Mouse (Mus musculus) liver, embryonic 12.5 days (tissue): ENCODE measurements around the gene Arhgap29. TPM values are rescaled to one million over a fixed set of nuclear protein-coding genes. Genes with fewer than 3 reads are reported as not detected.

Experiments used
- ATAC-seq: fragments of 200-750 bp; cut with Nextera tagmentation; 2 replicates; pipeline ENCODE4 v1.8.0; 2017; ENCODE audit warnings: moderate number of reproducible peaks, mild to moderate bottlenecking, moderate library complexity
- H3K27ac ChIP-seq: fragments of 300-500 bp; sonication (generic); 2 replicates; pipeline ENCODE4 v1.5.1; 2016; ENCODE audit warnings: mild to moderate bottlenecking
- H3K27me3 ChIP-seq: fragments of 300-500 bp; sonication (generic); replicated peaks from 2 replicates; pipeline ENCODE4 v1.6.1; 2016; ENCODE audit warnings: mild to moderate bottlenecking, moderate library complexity
- H3K36me3 ChIP-seq: fragments of 300-500 bp; sonication (generic); 2 replicates; pipeline ENCODE4 v1.6.1; 2016; ENCODE audit warnings: mild to moderate bottlenecking, moderate library complexity
- H3K4me1 ChIP-seq: fragments of 300-500 bp; sonication (generic); 2 replicates; pipeline ENCODE4 v1.6.1; 2016
- H3K4me2 ChIP-seq: fragments of 300-500 bp; sonication (generic); 2 replicates; pipeline ENCODE4 v1.6.1; 2016; ENCODE audit warnings: mild to moderate bottlenecking, moderate library complexity
- H3K4me3 ChIP-seq: fragments of 300-500 bp; sonication (generic); 2 replicates; pipeline ENCODE4 v1.5.1; 2016; ENCODE audit warnings: mild to moderate bottlenecking, moderate library complexity
- H3K9ac ChIP-seq: fragments of 300-500 bp; sonication (generic); 2 replicates; pipeline ENCODE4 v1.6.1; 2016; ENCODE audit warnings: mild to moderate bottlenecking, moderate library complexity
- H3K9me3 ChIP-seq: fragments of 300-500 bp; sonication (generic); replicated peaks from 2 replicates; pipeline ENCODE4 v1.6.1; 2016; ENCODE audit warnings: mild to moderate bottlenecking, moderate library complexity
- WGBS: fragments of 180-500 bp; shearing (Covaris S2); methylation state at CpG from one replicate; pipeline ENCODE4 v1.1.7; 2016; ENCODE audit not compliant: insufficient replicate concordance; 5-methylcytosine and 5-hydroxymethylcytosine counted together
- polyA plus RNA-seq: library from polyadenylated mRNA; unstranded; fragments of >200 nt; fragmentation: Nextera tagmentation; extraction: Ambion mirVana; gene quantifications from 2 replicates; pipeline ENCODE4 v1.2.1, GENCODE M21; 2016

The Arhgap29 gene
- polyA plus RNA-seq, 1 experiment from 2014 or later = 11.2 TPM

- 58% methylated on average over 7 of the region's 7 CpGs for WGBS
- H3K4me2 ChIP-seq = peak overlapping the region; percentile 55; the same call in 1 of the 2 replicates
- no peak overlapping the region for H3K27ac ChIP-seq
- no peak overlapping the region for H3K4me3 ChIP-seq
- no peak overlapping the region for H3K9ac ChIP-seq
- no peak for ATAC-seq
- H3K36me3 ChIP-seq = no peaks in the 10 kb centered on the region
- H3K9me3 ChIP-seq = no peaks in the 10 kb centered on the region
- H3K4me1 ChIP-seq = peaks cover 24% of the 10 kb centered on the region
- H3K27me3 ChIP-seq = peaks cover under 1% of the 10 kb centered on the region; the same call in 1 of the 2 replicates
Observed at GRCm38 (mm10) chr3:121917658-121918057, 34.7 kb upstream of the Arhgap29 start.

- Histone ChIP-seq H3K36me3 (no peaks in the 10 kb centered on the region), H3K27ac (no peak overlapping the region), H3K4me3 (no peak overlapping the region), H3K27me3 (no peaks in the 10 kb centered on the region), H3K9ac (no peak overlapping the region), H3K9me3 (no peaks in the 10 kb centered on the region), H3K4me2 (no peak overlapping the region), H3K4me1 (peaks cover 21% of the 10 kb centered on the region)
- no peak for ATAC-seq
- 77% methylated on average over 5 of the region's 5 CpGs for WGBS
Observed at GRCm38 (mm10) chr3:121919961-121920360, 32.4 kb upstream of the Arhgap29 start.

- no peaks in the 10 kb centered on the region for H3K36me3 ChIP-seq
- no peak overlapping the region for H3K27ac ChIP-seq
- H3K9ac ChIP-seq = no peak overlapping the region
- ATAC-seq = no peak
- H3K27me3 ChIP-seq = no peaks in the 10 kb centered on the region
- WGBS = 67% methylated on average over 3 of the region's 3 CpGs
- peaks cover 19% of the 10 kb centered on the region for H3K4me1 ChIP-seq
- H3K9me3 ChIP-seq = no peaks in the 10 kb centered on the region
- no peak overlapping the region for H3K4me3 ChIP-seq
- no peak overlapping the region for H3K4me2 ChIP-seq
Observed at GRCm38 (mm10) chr3:121920769-121921168, 31.6 kb upstream of the Arhgap29 start.

GRCm38 (mm10) chr3:121924768-121925486 lies 27.4 kb upstream of the Arhgap29 start:
- no peak overlapping the region for H3K4me3 ChIP-seq
- H3K36me3 ChIP-seq = no peaks in the 10 kb centered on the region
- H3K27ac ChIP-seq = no peak overlapping the region
- 66% methylated on average over 11 of the region's 11 CpGs for WGBS
- H3K4me2 ChIP-seq = no peak overlapping the region
- no peak overlapping the region for H3K9ac ChIP-seq
- no peak for ATAC-seq
- H3K4me1 ChIP-seq = no peaks in the 10 kb centered on the region
- H3K27me3 ChIP-seq = no peaks in the 10 kb centered on the region; the same call in 1 of the 2 replicates
- no peaks in the 10 kb centered on the region for H3K9me3 ChIP-seq

- Histone ChIP-seq H3K9ac (no peak overlapping the region), H3K36me3 (no peaks in the 10 kb centered on the region), H3K4me1 (no peaks in the 10 kb centered on the region), H3K27me3 (no peaks in the 10 kb centered on the region; the same call in 1 of the 2 replicates), H3K4me3 (no peak overlapping the region), H3K4me2 (no peak overlapping the region), H3K27ac (no peak overlapping the region), H3K9me3 (no peaks in the 10 kb centered on the region)
- WGBS = 66% methylated on average over 3 of the region's 3 CpGs
- ATAC-seq = no peak
Observed at GRCm38 (mm10) chr3:121927601-121928000, 24.7 kb upstream of the Arhgap29 start.

GRCm38 (mm10) chr3:121932815-121933214 lies 19.5 kb upstream of the Arhgap29 start:
- no peak overlapping the region for H3K4me2 ChIP-seq
- ATAC-seq = no peak
- no peak overlapping the region for H3K27ac ChIP-seq
- H3K9me3 ChIP-seq = no peaks in the 10 kb centered on the region
- H3K9ac ChIP-seq = no peak overlapping the region
- H3K36me3 ChIP-seq = no peaks in the 10 kb centered on the region
- no peak overlapping the region for H3K4me3 ChIP-seq
- WGBS = 65% methylated on average over 4 of the region's 4 CpGs
- no peaks in the 10 kb centered on the region; the same call in 1 of the 2 replicates for H3K4me1 ChIP-seq
- no peaks in the 10 kb centered on the region for H3K27me3 ChIP-seq

- H3K9ac ChIP-seq = no peak overlapping the region
- no peak overlapping the region for H3K4me2 ChIP-seq
- no peaks in the 10 kb centered on the region for H3K9me3 ChIP-seq
- no peak overlapping the region for H3K27ac ChIP-seq
- H3K27me3 ChIP-seq = no peaks in the 10 kb centered on the region
- 66% methylated on average over 2 of the region's 2 CpGs for WGBS
- no peak overlapping the region for H3K4me3 ChIP-seq
- no peak for ATAC-seq
- no peaks in the 10 kb centered on the region for H3K36me3 ChIP-seq
- peaks cover 13% of the 10 kb centered on the region for H3K4me1 ChIP-seq
Observed at GRCm38 (mm10) chr3:121936241-121936640, 16.1 kb upstream of the Arhgap29 start.

GRCm38 (mm10) chr3:121937036-121937435 lies 15.3 kb upstream of the Arhgap29 start:
- no peak for ATAC-seq
- WGBS = 84% methylated on average over 6 of the region's 6 CpGs
- Histone ChIP-seq H3K27me3 (no peaks in the 10 kb centered on the region), H3K27ac (no peak overlapping the region), H3K4me2 (no peak overlapping the region), H3K36me3 (no peaks in the 10 kb centered on the region), H3K9me3 (no peaks in the 10 kb centered on the region), H3K4me1 (peaks cover 13% of the 10 kb centered on the region), H3K9ac (no peak overlapping the region), H3K4me3 (no peak overlapping the region)

GRCm38 (mm10) chr3:121939658-121940057 lies 12.7 kb upstream of the Arhgap29 start:
- H3K4me2 ChIP-seq = no peak overlapping the region
- no peaks in the 10 kb centered on the region for H3K9me3 ChIP-seq
- H3K4me1 ChIP-seq = peaks cover 13% of the 10 kb centered on the region
- H3K27me3 ChIP-seq = no peaks in the 10 kb centered on the region
- no peak for ATAC-seq
- H3K27ac ChIP-seq = no peak overlapping the region
- 42% methylated on average over 1 of the region's 1 CpGs for WGBS
- no peaks in the 10 kb centered on the region for H3K36me3 ChIP-seq
- no peak overlapping the region for H3K9ac ChIP-seq
- no peak overlapping the region for H3K4me3 ChIP-seq

- Histone ChIP-seq H3K27ac (no peak overlapping the region), H3K4me3 (no peak overlapping the region), H3K36me3 (no peaks in the 10 kb centered on the region), H3K9ac (no peak overlapping the region), H3K9me3 (no peaks in the 10 kb centered on the region), H3K4me1 (peaks cover 13% of the 10 kb centered on the region), H3K4me2 (0 out of 2 replicates have a peak overlapping the region, but pooled peaks have one; percentile 8), H3K27me3 (no peaks in the 10 kb centered on the region)
- 53% methylated on average over 8 of the region's 8 CpGs for WGBS
- peak; percentile 70 for ATAC-seq
Observed at GRCm38 (mm10) chr3:121940094-121940889, 12.0 kb upstream of the Arhgap29 start.

GRCm38 (mm10) chr3:121941204-121941745 lies 11.1 kb upstream of the Arhgap29 start:
- no peaks in the 10 kb centered on the region for H3K36me3 ChIP-seq
- H3K27me3 ChIP-seq = no peaks in the 10 kb centered on the region
- H3K4me2 ChIP-seq = no peak overlapping the region
- ATAC-seq = no peak
- no peak overlapping the region for H3K27ac ChIP-seq
- H3K9me3 ChIP-seq = no peaks in the 10 kb centered on the region
- H3K4me3 ChIP-seq = no peak overlapping the region
- peaks cover 13% of the 10 kb centered on the region for H3K4me1 ChIP-seq
- 76% methylated on average over 11 of the region's 11 CpGs for WGBS
- no peak overlapping the region for H3K9ac ChIP-seq

- H3K9me3 ChIP-seq = no peaks in the 10 kb centered on the region
- 52% methylated on average over 2 of the region's 2 CpGs for WGBS
- H3K4me2 ChIP-seq = no peak overlapping the region
- H3K9ac ChIP-seq = no peak overlapping the region
- no peak overlapping the region for H3K27ac ChIP-seq
- H3K4me1 ChIP-seq = no peaks in the 10 kb centered on the region
- H3K36me3 ChIP-seq = no peaks in the 10 kb centered on the region
- ATAC-seq = no peak
- no peak overlapping the region for H3K4me3 ChIP-seq
- H3K27me3 ChIP-seq = no peaks in the 10 kb centered on the region
Observed at GRCm38 (mm10) chr3:121945957-121946356, 6.4 kb upstream of the Arhgap29 start.
